Mouse (Mus musculus) hindbrain, embryonic 10.5 days (tissue): ENCODE results near the gene Scube3. TPM values are rescaled to one million over a fixed set of nuclear protein-coding genes. Genes with fewer than 3 reads are reported as not detected.

Source experiments
- DNase-seq: peaks from one replicate; pipeline ENCODE4 v3.0.0-alpha.2; 2017; ENCODE audit warnings: low spot score
- H3K27ac ChIP-seq: fragments of 300-500 bp; sonication (generic); 2 replicates; pipeline ENCODE4 v1.5.1; 2016; ENCODE audit warnings: mild to moderate bottlenecking, moderate library complexity
- H3K27me3 ChIP-seq: fragments of 300-500 bp; sonication (generic); 2 replicates; pipeline ENCODE4 v1.6.1; 2016; ENCODE audit warnings: mild to moderate bottlenecking; ENCODE audit not compliant: poor library complexity, insufficient read depth, severe bottlenecking
- H3K36me3 ChIP-seq: fragments of 300-500 bp; sonication (generic); 2 replicates; pipeline ENCODE4 v1.6.1; 2016; ENCODE audit warnings: mild to moderate bottlenecking, moderate library complexity
- H3K4me1 ChIP-seq: fragments of 300-500 bp; sonication (generic); replicated peaks from 2 replicates; pipeline ENCODE4 v1.6.1; 2016; ENCODE audit warnings: mild to moderate bottlenecking
- H3K4me3 ChIP-seq: fragments of 300-500 bp; sonication (generic); 2 replicates; pipeline ENCODE4 v1.5.1; 2016; ENCODE audit warnings: mild to moderate bottlenecking, moderate library complexity
- H3K9me3 ChIP-seq: fragments of 300-500 bp; sonication (generic); 2 replicates; pipeline ENCODE4 v1.6.1; 2016; ENCODE audit warnings: mild to moderate bottlenecking, moderate library complexity
- WGBS: fragments of 180-500 bp; shearing (Covaris S2); methylation state at CpG from one replicate; pipeline ENCODE4 v1.1.7; 2016; 5-methylcytosine and 5-hydroxymethylcytosine counted together
- polyA plus RNA-seq: library from polyadenylated mRNA; unstranded; fragments of >200 nt; fragmentation: Nextera tagmentation; extraction: Ambion mirVana; gene quantifications from 2 replicates; pipeline ENCODE4 v1.2.1, GENCODE M21; 2016

Scube3 gene
- polyA plus RNA-seq, 1 experiment from 2014 or later: 10.7 TPM

GRCm38 (mm10) chr17:28161310-28161881 is 19.5 kb downstream of the Scube3 start:
- H3K27ac ChIP-seq: no peak overlapping the region
- WGBS: 27% methylated on average over 11 of the region's 11 CpGs
- H3K36me3 ChIP-seq: peaks cover 100% of the 10 kb centered on the region

GRCm38 (mm10) chr17:28163666-28164065 is 21.7 kb downstream of the Scube3 start:
- H3K27ac ChIP-seq: no peak overlapping the region
- peaks cover 36% of the 10 kb centered on the region for H3K4me1 ChIP-seq
- peak; percentile 80 for DNase-seq
- peaks cover 100% of the 10 kb centered on the region for H3K36me3 ChIP-seq
- WGBS: 11% methylated on average over 6 of the region's 6 CpGs
- no peaks in the 10 kb centered on the region for H3K9me3 ChIP-seq
- H3K4me3 ChIP-seq: no peak overlapping the region
- peaks cover 50% of the 10 kb centered on the region for H3K27me3 ChIP-seq

More at GRCm38 (mm10) chr17:28161310-28161881, 19.5 kb downstream of the Scube3 start:
- DNase-seq: no peak
- H3K4me3 ChIP-seq: no peak overlapping the region
- H3K9me3 ChIP-seq: no peaks in the 10 kb centered on the region
- H3K4me1 ChIP-seq: peaks cover 55% of the 10 kb centered on the region
- H3K27me3 ChIP-seq: peaks cover 72% of the 10 kb centered on the region

- Histone ChIP-seq H3K4me1 (peaks cover 27% of the 10 kb centered on the region), H3K27ac (no peak overlapping the region), H3K9me3 (no peaks in the 10 kb centered on the region), H3K4me3 (no peak overlapping the region), H3K36me3 (peaks cover 73% of the 10 kb centered on the region), H3K27me3 (no peaks in the 10 kb centered on the region; the same call in 1 of the 2 replicates)
- WGBS: 93% methylated on average over 6 of the region's 6 CpGs
- no peak for DNase-seq
These were observed 28.7 kb downstream of the Scube3 start for GRCm38 (mm10) chr17:28170460-28171305.

- H3K27ac ChIP-seq: peak overlapping the region; percentile 62
- 79% methylated on average over 9 of the region's 9 CpGs for WGBS
- DNase-seq: no peak
- no peaks in the 10 kb centered on the region for H3K27me3 ChIP-seq
- H3K4me3 ChIP-seq: no peak overlapping the region
- H3K9me3 ChIP-seq: no peaks in the 10 kb centered on the region
- peaks cover 43% of the 10 kb centered on the region for H3K4me1 ChIP-seq
- H3K36me3 ChIP-seq: peaks cover 53% of the 10 kb centered on the region
These were observed 30.7 kb downstream of the Scube3 start for GRCm38 (mm10) chr17:28172690-28173089.

GRCm38 (mm10) chr17:28176775-28177539 is 35.0 kb downstream of the Scube3 start, which contains the start of gene Zfp523:
Zfp523 (plus strand) TSS chr17:28177129.
- H3K4me3 ChIP-seq: peak within 1 kb of the TSS; percentile 90
- WGBS: under 1% methylated on average over 82 of the region's 82 CpGs
- peaks cover 81% of the 10 kb centered on the region for H3K4me1 ChIP-seq

GRCm38 (mm10) chr17:28177540-28178046 is 35.7 kb downstream of the Scube3 start:
- DNase-seq: no peak
- Histone ChIP-seq H3K9me3 (no peaks in the 10 kb centered on the region), H3K27me3 (no peaks in the 10 kb centered on the region), H3K4me3 (peak overlapping the region; percentile 90), H3K4me1 (peaks cover 75% of the 10 kb centered on the region), H3K36me3 (peaks cover 14% of the 10 kb centered on the region), H3K27ac (peak overlapping the region; percentile 99)
- 8% methylated on average over 22 of the region's 22 CpGs for WGBS

More at GRCm38 (mm10) chr17:28176775-28177539, 35.0 kb downstream of the Scube3 start, which contains the start of gene Zfp523:
- DNase-seq: peak; percentile 93
- H3K36me3 ChIP-seq: peaks cover 20% of the 10 kb centered on the region
- peak within 1 kb of the TSS; percentile 99 for H3K27ac ChIP-seq
- no peaks in the 10 kb centered on the region for H3K27me3 ChIP-seq
- H3K9me3 ChIP-seq: no peaks in the 10 kb centered on the region

GRCm38 (mm10) chr17:28180331-28180730 is 38.4 kb downstream of the Scube3 start:
- peaks cover 10% of the 10 kb centered on the region; the same call in 1 of the 2 replicates for H3K36me3 ChIP-seq
- peaks cover 57% of the 10 kb centered on the region for H3K4me1 ChIP-seq
- no peak for DNase-seq
- H3K4me3 ChIP-seq: 0 out of 2 replicates have a peak overlapping the region, but pooled peaks have one; percentile 0
- H3K27ac ChIP-seq: peak overlapping the region; percentile 62
- no peaks in the 10 kb centered on the region for H3K27me3 ChIP-seq
- WGBS: 49% methylated on average over 4 of the region's 4 CpGs
- H3K9me3 ChIP-seq: no peaks in the 10 kb centered on the region

GRCm38 (mm10) chr17:28180783-28181544 is 39.0 kb downstream of the Scube3 start:
- no peak overlapping the region for H3K4me3 ChIP-seq
- DNase-seq: no peak
- 86% methylated on average over 15 of the region's 15 CpGs for WGBS
- peaks cover 53% of the 10 kb centered on the region for H3K4me1 ChIP-seq
- peaks cover 13% of the 10 kb centered on the region; the same call in 1 of the 2 replicates for H3K36me3 ChIP-seq
- H3K27ac ChIP-seq: peak overlapping the region; percentile 62; the same call in 1 of the 2 replicates
- H3K9me3 ChIP-seq: no peaks in the 10 kb centered on the region
- no peaks in the 10 kb centered on the region for H3K27me3 ChIP-seq

GRCm38 (mm10) chr17:28184971-28185638 is 43.2 kb downstream of the Scube3 start:
- H3K27me3 ChIP-seq: no peaks in the 10 kb centered on the region
- no peak overlapping the region for H3K4me3 ChIP-seq
- H3K9me3 ChIP-seq: no peaks in the 10 kb centered on the region
- H3K4me1 ChIP-seq: peaks cover 22% of the 10 kb centered on the region
- peaks cover 30% of the 10 kb centered on the region for H3K36me3 ChIP-seq
- no peak for DNase-seq
- H3K27ac ChIP-seq: no peak overlapping the region
- 92% methylated on average over 7 of the region's 7 CpGs for WGBS

GRCm38 (mm10) chr17:28188313-28188712 is 46.4 kb downstream of the Scube3 start:
- no peak overlapping the region for H3K27ac ChIP-seq
- H3K9me3 ChIP-seq: no peaks in the 10 kb centered on the region
- peaks cover 51% of the 10 kb centered on the region for H3K36me3 ChIP-seq
- WGBS: 90% methylated on average over 5 of the region's 5 CpGs
- H3K4me3 ChIP-seq: no peak overlapping the region
- 0 out of 2 replicates have a peak, but pooled peaks cover 5% of the 10 kb centered on the region for H3K4me1 ChIP-seq
- no peak for DNase-seq
- H3K27me3 ChIP-seq: no peaks in the 10 kb centered on the region

- Histone ChIP-seq H3K36me3 (peaks cover 75% of the 10 kb centered on the region), H3K9me3 (no peaks in the 10 kb centered on the region)
These were observed 50.8 kb downstream of the Scube3 start for GRCm38 (mm10) chr17:28192754-28193153.

More at GRCm38 (mm10) chr17:28192754-28193153, 50.8 kb downstream of the Scube3 start:
- WGBS: 86% methylated on average over 1 of the region's 1 CpGs
- H3K4me1 ChIP-seq: peaks cover 7% of the 10 kb centered on the region
- no peaks in the 10 kb centered on the region for H3K27me3 ChIP-seq
- DNase-seq: no peak
- H3K27ac ChIP-seq: no peak overlapping the region
- H3K4me3 ChIP-seq: no peak overlapping the region
